Mouse (Mus musculus) heart, embryonic 13.5 days (tissue): ENCODE measurements around the gene Tor2a. TPM values are rescaled to one million over a fixed set of nuclear protein-coding genes. Genes with fewer than 3 reads are reported as not detected.

Experiments used
- ATAC-seq: fragments of 200-750 bp; cut with Nextera tagmentation; 2 replicates; pipeline ENCODE4 v1.8.0; 2017; ENCODE audit warnings: moderate TSS enrichment; ENCODE audit not compliant: insufficient number of reproducible peaks, low FRiP score, low TSS enrichment; ENCODE audit errors: extremely low read depth
- H3K27ac ChIP-seq: fragments of 300-500 bp; sonication (generic); replicated peaks from 2 replicates; pipeline ENCODE4 v1.5.1; 2015; ENCODE audit warnings: moderate library complexity, mild to moderate bottlenecking, inconsistent platforms
- H3K27me3 ChIP-seq: fragments of 300-500 bp; sonication (generic); replicated peaks from 2 replicates; pipeline ENCODE4 v1.6.1; 2015; ENCODE audit warnings: mild to moderate bottlenecking, inconsistent platforms
- H3K36me3 ChIP-seq: fragments of 300-500 bp; sonication (generic); 2 replicates; pipeline ENCODE4 v1.6.1; 2015; ENCODE audit warnings: mild to moderate bottlenecking, inconsistent platforms
- H3K4me1 ChIP-seq: fragments of 300-500 bp; sonication (generic); 2 replicates; pipeline ENCODE4 v1.6.1; 2015; ENCODE audit warnings: inconsistent platforms
- H3K4me2 ChIP-seq: fragments of 300-500 bp; sonication (generic); 2 replicates; pipeline ENCODE4 v1.6.1; 2015; ENCODE audit warnings: inconsistent platforms, mild to moderate bottlenecking, moderate library complexity
- H3K4me3 ChIP-seq: fragments of 300-500 bp; sonication (generic); 2 replicates; pipeline ENCODE4 v1.5.1; 2015; ENCODE audit warnings: moderate library complexity, mild to moderate bottlenecking, inconsistent platforms
- H3K9ac ChIP-seq: fragments of 300-500 bp; sonication (generic); 2 replicates; pipeline ENCODE4 v1.6.1; 2015; ENCODE audit warnings: inconsistent platforms, mild to moderate bottlenecking, moderate library complexity
- H3K9me3 ChIP-seq: fragments of 300-500 bp; sonication (generic); 2 replicates; pipeline ENCODE4 v1.6.1; 2016; ENCODE audit warnings: inconsistent platforms
- WGBS: fragments of 180-500 bp; shearing (Covaris S2); methylation state at CpG from one replicate; pipeline ENCODE4 v1.1.7; 2015; ENCODE audit warnings: mixed read lengths; 5-methylcytosine and 5-hydroxymethylcytosine counted together
- polyA plus RNA-seq: library from polyadenylated mRNA; unstranded; fragments of >200 nt; fragmentation: Nextera tagmentation; extraction: Ambion mirVana; gene quantifications from 2 replicates; pipeline ENCODE4 v1.2.1, GENCODE M21; 2015

Gene Tor2a
- polyA plus RNA-seq, 1 experiment from 2014 or later, result 40.0 TPM

- H3K4me1 ChIP-seq, result 0 out of 2 replicates have a peak, but pooled peaks cover 5% of the 10 kb centered on the region
- H3K4me2 ChIP-seq, result no peak overlapping the region
- 0 out of 2 replicates have a peak, but pooled peaks cover 3% of the 10 kb centered on the region for H3K27me3 ChIP-seq
- no peak overlapping the region for H3K9ac ChIP-seq
- peaks cover 9% of the 10 kb centered on the region for H3K36me3 ChIP-seq
- no peaks in the 10 kb centered on the region for H3K9me3 ChIP-seq
- WGBS, result 70% methylated on average over 12 of the region's 12 CpGs
- H3K27ac ChIP-seq, result no peak overlapping the region
- no peak overlapping the region for H3K4me3 ChIP-seq
- ATAC-seq, result no peak
Measured at GRCm38 (mm10) chr2:32767241-32767640, 10.2 kb downstream of the Tor2a start.

- Histone ChIP-seq H3K27ac (no peak overlapping the region), H3K4me3 (no peak overlapping the region), H3K9ac (no peak overlapping the region), H3K4me2 (no peak overlapping the region), H3K36me3 (no peaks in the 10 kb centered on the region), H3K4me1 (0 out of 2 replicates have a peak, but pooled peaks cover 5% of the 10 kb centered on the region), H3K9me3 (no peaks in the 10 kb centered on the region), H3K27me3 (0 out of 2 replicates have a peak, but pooled peaks cover 3% of the 10 kb centered on the region)
- no peak for ATAC-seq
- WGBS, result 40% methylated on average over 19 of the region's 19 CpGs
Measured at GRCm38 (mm10) chr2:32768661-32769285, 11.7 kb downstream of the Tor2a start.

GRCm38 (mm10) chr2:32769327-32770085, 12.5 kb downstream of the Tor2a start:
- ATAC-seq, result no peak
- 0 out of 2 replicates have a peak, but pooled peaks cover 3% of the 10 kb centered on the region for H3K27me3 ChIP-seq
- H3K9ac ChIP-seq, result no peak overlapping the region
- H3K36me3 ChIP-seq, result no peaks in the 10 kb centered on the region
- 0 out of 2 replicates have a peak, but pooled peaks cover 5% of the 10 kb centered on the region for H3K4me1 ChIP-seq
- WGBS, result 89% methylated on average over 5 of the region's 5 CpGs
- no peak overlapping the region for H3K4me3 ChIP-seq
- H3K4me2 ChIP-seq, result no peak overlapping the region
- H3K27ac ChIP-seq, result no peak overlapping the region
- H3K9me3 ChIP-seq, result no peaks in the 10 kb centered on the region

- no peak for ATAC-seq
- Histone ChIP-seq H3K4me3 (no peak overlapping the region), H3K27ac (no peak overlapping the region), H3K9me3 (no peaks in the 10 kb centered on the region), H3K36me3 (no peaks in the 10 kb centered on the region), H3K4me2 (no peak overlapping the region), H3K4me1 (peaks cover 16% of the 10 kb centered on the region), H3K9ac (0 out of 2 replicates have a peak overlapping the region, but pooled peaks have one; percentile 52), H3K27me3 (peaks cover 10% of the 10 kb centered on the region; the same call in 1 of the 2 replicates)
- WGBS, result 26% methylated on average over 12 of the region's 12 CpGs
Measured at GRCm38 (mm10) chr2:32771886-32772285, 14.9 kb downstream of the Tor2a start.

- Histone ChIP-seq H3K36me3 (no peaks in the 10 kb centered on the region), H3K4me1 (peaks cover 16% of the 10 kb centered on the region), H3K9ac (no peak overlapping the region), H3K27ac (no peak overlapping the region), H3K4me3 (no peak overlapping the region), H3K9me3 (no peaks in the 10 kb centered on the region), H3K4me2 (no peak overlapping the region), H3K27me3 (peaks cover 13% of the 10 kb centered on the region)
- no peak for ATAC-seq
- 72% methylated on average over 8 of the region's 8 CpGs for WGBS
Measured at GRCm38 (mm10) chr2:32772626-32773279, 15.7 kb downstream of the Tor2a start.

GRCm38 (mm10) chr2:32775359-32776074, 18.5 kb downstream of the Tor2a start, which contains the start of the genes Ttc16 and Ptrh1:
TSS of gene Ttc16 (minus strand) at chr2:32775633.
TSS of gene Ptrh1 (plus strand) at chr2:32775786.
- peak within 1 kb of the TSS; percentile 89 for H3K4me2 ChIP-seq
- peak within 1 kb of the TSS; percentile 76 for H3K9ac ChIP-seq
- under 1% methylated on average over 46 of the region's 46 CpGs for WGBS
- no peaks in the 10 kb centered on the region for H3K9me3 ChIP-seq
- peak within 1 kb of the TSS; percentile 71 for H3K27ac ChIP-seq
- peak; percentile 92 for ATAC-seq
- H3K36me3 ChIP-seq, result no peaks in the 10 kb centered on the region
- H3K27me3 ChIP-seq, result peaks cover 18% of the 10 kb centered on the region
- H3K4me1 ChIP-seq, result peaks cover 16% of the 10 kb centered on the region
- peak within 1 kb of the TSS; percentile 69 for H3K4me3 ChIP-seq

- peaks cover 18% of the 10 kb centered on the region for H3K27me3 ChIP-seq
- no peak for ATAC-seq
- H3K36me3 ChIP-seq, result no peaks in the 10 kb centered on the region
- no peaks in the 10 kb centered on the region for H3K9me3 ChIP-seq
- H3K4me2 ChIP-seq, result peak overlapping the region; percentile 89
- H3K27ac ChIP-seq, result no peak overlapping the region
- H3K9ac ChIP-seq, result peak overlapping the region; percentile 76
- 20% methylated on average over 22 of the region's 22 CpGs for WGBS
- peak overlapping the region; percentile 69 for H3K4me3 ChIP-seq
- H3K4me1 ChIP-seq, result peaks cover 16% of the 10 kb centered on the region
Measured at GRCm38 (mm10) chr2:32776192-32776591, 19.2 kb downstream of the Tor2a start.

- no peak for ATAC-seq
- Histone ChIP-seq H3K27ac (no peak overlapping the region), H3K9me3 (no peaks in the 10 kb centered on the region), H3K27me3 (peaks cover 18% of the 10 kb centered on the region), H3K4me2 (no peak overlapping the region), H3K36me3 (no peaks in the 10 kb centered on the region), H3K4me3 (no peak overlapping the region), H3K9ac (no peak overlapping the region), H3K4me1 (peaks cover 11% of the 10 kb centered on the region)
- 85% methylated on average over 6 of the region's 6 CpGs for WGBS
Measured at GRCm38 (mm10) chr2:32778081-32778480, 21.0 kb downstream of the Tor2a start.

GRCm38 (mm10) chr2:32779131-32779530, 22.1 kb downstream of the Tor2a start:
- ATAC-seq, result no peak
- WGBS, result 11% methylated on average over 8 of the region's 8 CpGs

GRCm38 (mm10) chr2:32779714-32780113, 22.7 kb downstream of the Tor2a start:
- 83% methylated on average over 6 of the region's 6 CpGs for WGBS
- Histone ChIP-seq H3K4me3 (no peak overlapping the region), H3K36me3 (no peaks in the 10 kb centered on the region), H3K27ac (no peak overlapping the region), H3K4me2 (no peak overlapping the region), H3K9me3 (no peaks in the 10 kb centered on the region), H3K4me1 (peaks cover 20% of the 10 kb centered on the region), H3K9ac (no peak overlapping the region), H3K27me3 (peaks cover 18% of the 10 kb centered on the region)
- ATAC-seq, result no peak

More at GRCm38 (mm10) chr2:32779131-32779530, 22.1 kb downstream of the Tor2a start:
- no peak overlapping the region for H3K4me2 ChIP-seq
- H3K27me3 ChIP-seq, result peaks cover 18% of the 10 kb centered on the region
- H3K36me3 ChIP-seq, result no peaks in the 10 kb centered on the region
- H3K4me3 ChIP-seq, result no peak overlapping the region
- no peak overlapping the region for H3K27ac ChIP-seq
- H3K9me3 ChIP-seq, result no peaks in the 10 kb centered on the region
- no peak overlapping the region for H3K9ac ChIP-seq
- peaks cover 16% of the 10 kb centered on the region for H3K4me1 ChIP-seq
